Mouse (Mus musculus) left cerebral cortex, adult 18-20 months (tissue): ENCODE measurements at regions not wholly inside any gene's neighbourhood (a gene's known extent, or its start where the extent isn't known, plus 50 kb on each side); places are given as distances from the start of the nearest gene placed in this dataset.
"Not testable (repeated sequence)": the region's sequence is repeated elsewhere in the genome, so short reads cannot be mapped to it uniquely, and the experiment has no call there.

Source experiments
- DNase-seq, 2 experiments: peaks; one replicate each; pipeline ENCODE4 v3.0.0; 2021 to 2022; ENCODE audit warnings: low spot score in 2 of 2, mixed read lengths in 1 of 2

DNA sequence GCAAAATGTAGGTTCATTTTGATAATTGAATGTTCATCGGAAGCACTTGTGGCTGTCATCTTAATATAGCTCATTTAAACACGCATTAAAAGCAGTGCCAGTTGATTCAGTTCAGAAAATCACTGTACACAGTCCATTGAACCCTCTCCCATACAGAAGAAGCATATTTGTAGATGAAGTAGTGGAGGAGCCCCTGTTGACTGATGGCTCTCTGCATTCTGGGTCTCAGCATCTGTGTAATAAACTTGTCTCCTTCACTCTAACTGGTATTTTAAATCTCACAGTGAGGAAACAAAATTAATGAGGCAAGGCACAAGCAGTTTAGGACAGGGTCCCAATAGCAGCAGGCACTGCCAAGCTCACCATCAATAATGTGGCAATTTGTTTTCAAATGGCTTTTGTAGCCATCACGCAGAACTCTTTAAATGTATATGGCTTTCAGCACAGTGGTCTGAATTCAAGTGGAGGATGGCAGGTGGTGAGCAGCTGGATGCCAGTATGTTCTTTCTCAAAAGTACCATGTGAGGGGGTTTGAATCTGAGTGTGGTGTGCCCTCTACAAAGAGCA, 302.8 kb upstream of the Sdr16c6 start:
- DNase-seq: no peak

GRCm38 (mm10) chr4:4335216-4335615, 257.9 kb upstream of the Sdr16c6 start:
- DNase-seq: no peak

DNA sequence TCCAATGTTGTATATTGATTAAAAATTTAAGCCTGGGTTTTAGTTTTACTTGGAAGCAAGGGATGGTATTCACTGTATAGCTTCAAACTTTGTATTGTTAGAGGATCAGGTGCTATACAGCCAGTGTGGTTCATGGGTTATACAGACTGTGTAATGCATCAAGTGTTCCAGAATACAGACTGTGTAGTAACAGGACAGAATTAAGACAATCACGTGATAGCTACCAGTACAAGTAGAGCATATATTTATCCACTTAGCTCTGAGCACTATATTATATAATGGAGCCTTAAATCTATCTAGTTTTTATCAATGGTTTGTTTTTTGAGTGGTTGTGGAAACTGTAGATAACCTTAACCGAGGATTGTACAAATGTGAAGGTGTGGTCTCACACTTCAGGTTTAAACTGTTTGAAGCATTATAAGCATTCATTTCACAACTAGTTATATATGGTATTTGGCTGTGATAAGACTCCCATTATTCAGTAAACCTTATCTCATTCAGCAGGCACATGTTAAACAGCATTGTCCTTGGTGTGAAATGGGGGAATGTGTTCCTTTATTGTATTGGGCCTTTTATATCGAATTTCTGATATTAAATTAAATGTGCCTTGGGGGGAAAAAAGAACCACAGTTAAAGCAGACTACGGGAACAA, 256.3 kb upstream of the Sdr16c6 start:
- no peak for DNase-seq

DNA sequence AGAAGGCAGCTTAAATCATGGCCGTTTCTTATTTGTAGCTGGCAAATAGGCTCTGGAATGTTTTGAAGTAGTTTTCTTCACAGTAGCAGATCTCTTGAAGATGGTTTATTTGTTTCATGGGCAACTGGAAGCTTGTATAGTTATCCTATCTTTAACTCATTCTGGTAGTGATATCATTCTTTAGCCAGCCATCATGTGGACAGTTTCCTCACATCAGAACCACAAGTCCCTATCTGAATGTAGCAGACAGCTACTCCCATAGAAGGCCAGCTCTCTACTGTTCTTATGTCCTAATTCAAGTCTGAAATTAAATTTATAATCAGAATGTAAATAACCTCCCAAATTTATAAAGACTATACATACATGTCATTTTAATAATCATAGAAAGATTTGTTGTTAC, 253.8 kb upstream of the Sdr16c6 start:
- no peak for DNase-seq

DNA sequence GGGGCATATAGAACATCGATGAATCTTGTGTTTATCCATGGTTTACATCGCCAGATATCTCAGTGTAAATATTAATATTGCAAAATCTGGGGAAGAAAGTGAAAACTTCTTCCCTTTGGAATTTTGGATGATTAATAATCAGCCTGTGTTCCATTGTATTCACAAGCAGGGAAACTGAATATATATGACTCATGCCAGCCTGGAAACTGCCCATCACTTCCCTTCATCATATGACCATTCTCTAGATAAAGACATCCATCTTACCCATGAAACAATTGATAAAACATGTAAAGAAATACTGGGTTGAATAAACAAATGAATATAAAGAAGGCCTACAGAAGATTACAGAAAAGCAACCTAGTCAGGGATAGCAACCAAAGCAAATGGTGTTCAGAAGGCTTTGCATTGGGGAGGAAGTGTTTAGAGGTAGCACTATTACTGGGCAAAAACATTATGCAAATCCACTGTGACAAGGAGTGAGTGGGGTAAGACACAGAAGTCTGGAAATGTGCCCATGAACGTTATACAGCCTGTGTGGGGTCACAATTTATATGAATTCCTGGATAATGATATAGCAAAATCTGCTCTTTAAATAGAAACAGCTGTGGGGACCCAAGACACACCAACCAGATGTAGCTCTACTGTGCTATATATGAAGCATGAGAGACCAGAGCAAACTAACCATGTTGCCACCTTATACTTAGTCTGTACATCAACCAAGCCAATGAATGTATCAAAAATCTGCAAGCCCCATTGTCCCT, 238.5 kb upstream of the Sdr16c6 start:
- no peak for DNase-seq

DNA sequence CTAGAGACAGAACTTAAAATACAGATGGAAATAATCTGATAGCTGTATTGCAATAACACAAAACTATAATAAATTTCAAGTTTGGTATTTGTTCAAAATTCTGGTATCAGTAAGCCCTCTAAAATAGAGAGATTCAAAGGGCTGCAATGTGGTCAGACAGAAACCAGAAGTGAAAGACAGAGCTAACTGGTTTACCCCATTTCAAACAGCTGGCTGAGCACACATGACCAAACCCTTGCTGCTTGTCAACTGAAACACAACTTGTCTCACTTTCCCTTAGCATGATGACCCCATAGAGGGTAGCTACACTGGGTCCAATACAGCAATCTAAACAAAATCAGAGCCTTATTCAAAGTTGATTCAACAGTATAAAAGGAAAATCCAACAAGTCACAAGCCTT, 234.2 kb upstream of the Sdr16c6 start:
- no peak for DNase-seq

- no peak for DNase-seq
Measured at GRCm38 (mm10) chr4:4306922-4307321, 229.6 kb upstream of the Sdr16c6 start.

- DNase-seq: no peak
Measured at GRCm38 (mm10) chr4:4305740-4306249, 228.5 kb upstream of the Sdr16c6 start.

GRCm38 (mm10) chr4:4304666-4305065, 227.3 kb upstream of the Sdr16c6 start:
- DNase-seq: no peak

- DNase-seq: no peak
Measured at GRCm38 (mm10) chr4:4300189-4300879, 223.0 kb upstream of the Sdr16c6 start.

DNA sequence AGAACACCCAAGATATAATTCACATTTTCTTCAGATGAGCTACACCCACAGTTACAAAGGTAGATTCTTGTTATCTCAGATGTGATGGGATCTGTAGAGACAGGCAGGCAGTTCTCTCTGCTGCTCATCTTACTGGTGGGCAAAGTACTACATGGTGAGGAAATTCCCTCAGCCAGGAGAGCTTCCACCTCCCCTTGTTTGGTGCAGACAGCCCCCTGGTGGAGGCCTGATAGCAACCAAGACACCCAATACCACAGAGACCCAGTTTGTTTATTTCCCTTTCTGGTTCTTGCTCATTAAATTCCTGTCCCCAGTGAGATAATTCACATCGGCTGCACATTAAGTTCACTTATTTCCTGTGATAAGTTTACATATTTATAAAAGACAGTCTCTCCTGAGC, 222.3 kb upstream of the Sdr16c6 start:
- DNase-seq: no peak

DNA sequence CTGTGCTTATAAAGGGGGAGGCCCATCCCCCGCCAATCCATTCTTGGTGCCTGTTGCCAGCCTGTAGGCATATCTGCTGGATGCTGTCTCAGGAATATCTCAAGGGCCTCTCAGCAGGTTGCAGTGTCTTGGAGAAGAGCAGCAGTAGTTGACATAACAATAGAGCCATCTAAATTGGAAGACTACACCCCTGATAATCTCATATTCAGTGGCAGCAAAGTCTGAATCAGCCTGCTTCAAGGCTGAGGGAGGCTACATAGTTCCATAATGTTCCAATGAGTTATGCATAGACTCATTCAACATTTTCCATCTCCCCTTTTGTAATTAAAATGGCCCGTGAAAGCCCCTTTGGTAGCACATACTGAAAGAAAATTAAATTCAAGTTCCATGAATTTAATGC, 172.3 kb upstream of the Sdr16c6 start:
- no peak for DNase-seq

- no peak for DNase-seq
Measured at GRCm38 (mm10) chr4:4247669-4248068, 170.3 kb upstream of the Sdr16c6 start.

DNA sequence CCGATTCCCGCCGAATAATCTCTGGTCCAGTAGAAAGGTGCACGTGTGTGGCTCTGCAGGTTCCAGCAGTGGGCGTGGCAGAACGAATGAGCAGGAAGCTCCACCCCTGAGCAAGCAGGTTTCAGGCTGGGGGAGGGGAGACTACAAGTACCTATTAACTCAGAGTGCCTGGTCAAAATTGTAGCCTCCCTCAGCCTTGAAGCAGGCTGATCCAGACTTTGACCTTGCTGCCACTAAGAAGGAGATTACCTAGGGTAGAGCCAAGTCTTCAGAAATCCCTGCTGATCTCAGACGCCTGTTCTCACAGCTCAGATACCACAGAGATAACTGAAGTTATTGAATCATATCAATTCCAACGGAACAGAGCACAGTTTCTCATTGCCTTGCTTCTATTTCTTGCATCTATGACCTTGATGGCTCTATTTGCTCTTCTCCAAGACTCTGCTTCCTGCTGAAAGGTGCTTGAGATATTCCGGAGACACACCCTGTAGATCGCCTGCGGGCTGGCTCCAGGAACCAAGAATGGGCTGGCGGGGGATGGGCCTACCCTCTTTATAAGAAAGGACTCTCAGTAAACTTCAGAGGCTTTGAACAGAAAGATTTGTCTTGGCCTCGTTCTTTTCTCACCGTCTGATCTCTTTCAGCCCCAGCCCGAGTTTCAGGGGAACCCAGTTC, 165.1 kb upstream of the Sdr16c6 start:
- DNase-seq: not testable (repeated sequence)

DNA sequence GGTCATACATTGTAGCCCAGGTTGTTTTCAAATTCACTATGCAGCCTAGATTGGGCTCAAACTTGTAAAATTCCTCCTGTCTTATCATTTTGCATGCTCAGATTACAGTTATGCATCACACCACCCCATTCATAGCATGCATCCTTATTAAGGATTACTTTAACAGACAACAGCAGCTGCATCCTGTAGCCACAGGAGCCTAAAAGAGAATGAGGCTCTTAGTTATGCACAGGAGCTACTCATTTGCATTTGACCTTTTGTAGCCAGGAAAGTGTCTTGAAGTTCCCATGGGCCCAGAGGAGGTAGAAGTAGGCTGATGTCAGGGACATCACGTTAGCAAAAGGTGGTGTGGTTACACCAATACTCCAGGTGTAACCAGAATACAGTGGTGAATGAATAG, 148.9 kb upstream of the Sdr16c6 start:
- DNase-seq: no peak

GRCm38 (mm10) chr4:4219701-4220100, 142.4 kb upstream of the Sdr16c6 start:
- no peak for DNase-seq

GRCm38 (mm10) chr4:4211892-4212291, 134.6 kb upstream of the Sdr16c6 start:
- DNase-seq: no peak

- DNase-seq: no peak
Measured at GRCm38 (mm10) chr4:4205158-4205557, 127.8 kb upstream of the Sdr16c6 start.

DNA sequence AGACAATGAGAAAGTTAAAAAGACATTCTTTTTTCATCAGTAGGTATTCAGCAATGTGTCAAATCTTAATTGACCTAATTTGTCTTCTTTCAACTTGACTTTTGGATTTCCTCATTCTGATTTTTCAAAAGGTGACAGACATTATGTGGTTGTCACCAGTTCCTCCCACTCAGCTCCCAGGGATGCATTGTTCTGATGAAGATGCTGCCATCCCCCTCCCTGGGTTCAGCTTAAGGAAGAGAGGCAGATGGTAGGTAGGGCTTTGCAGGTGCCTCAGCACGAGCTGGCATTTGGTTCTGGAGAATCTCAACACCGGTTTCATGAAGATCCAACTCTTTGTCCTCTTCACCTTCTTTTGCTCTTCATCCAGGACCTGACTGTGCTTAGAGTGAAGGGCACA, 122.0 kb upstream of the Sdr16c6 start:
- no peak for DNase-seq

DNA sequence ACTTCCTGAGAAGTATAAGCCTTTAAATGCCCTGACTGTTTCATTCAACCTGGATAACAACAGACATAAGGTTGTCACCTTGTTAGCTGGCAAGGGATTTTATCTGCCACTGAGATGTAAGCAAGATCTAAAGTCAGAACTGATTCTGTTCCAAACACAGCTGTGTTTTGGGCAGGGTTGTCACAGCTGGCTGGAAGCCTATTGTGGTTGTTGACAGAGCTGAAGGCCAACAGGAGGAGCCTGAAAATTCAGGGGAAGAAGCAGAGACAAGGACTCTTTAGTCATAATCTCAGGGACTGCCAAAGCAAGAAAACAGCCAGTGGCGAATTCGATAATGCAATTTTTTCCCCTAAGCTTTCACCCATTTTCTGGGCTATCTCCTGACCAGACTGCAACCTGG, 118.5 kb upstream of the Sdr16c6 start:
- no peak for DNase-seq

DNA sequence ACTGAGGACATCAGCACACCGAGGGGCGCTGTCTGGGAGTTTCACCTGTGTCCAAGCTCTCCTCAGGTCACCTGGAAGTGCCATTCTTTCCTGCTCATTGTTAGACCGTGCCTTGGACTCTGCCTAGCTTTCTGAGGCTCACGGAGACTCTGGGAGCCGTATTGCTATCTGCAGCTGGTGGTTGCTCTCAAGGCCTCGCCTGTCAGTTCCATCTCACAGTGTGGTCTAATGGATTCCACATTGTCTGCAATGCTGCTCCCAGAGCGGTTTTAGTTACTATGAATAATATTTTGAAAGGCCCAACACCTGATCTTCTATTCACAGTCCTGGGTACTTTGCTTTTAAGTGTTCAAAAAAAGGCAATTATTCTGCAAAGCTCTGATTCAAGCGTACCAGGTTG, 117.9 kb upstream of the Sdr16c6 start:
- DNase-seq: no peak
